Mouse (Mus musculus) small intestine, adult 2 months (tissue): ENCODE measurements around the gene Abcb10.

Experiments used
- CTCF ChIP-seq: fragments of 200-500 bp; IDR thresholded peaks from 2 replicates; pipeline ENCODE4 v1.5.1; 2012; ENCODE audit warnings: low read depth, mild to moderate bottlenecking, control low read depth, inconsistent platforms, low read length, moderate library complexity, mixed read lengths; ENCODE audit not compliant: insufficient replicate concordance, insufficient read length; ENCODE audit errors: extremely low read depth
- POLR2A ChIP-seq: fragments of 200-500 bp; IDR thresholded peaks from 2 replicates; pipeline ENCODE4 v1.6.1; 2012; ENCODE audit warnings: low read depth, mild to moderate bottlenecking, control low read depth, inconsistent platforms, low read length, moderate library complexity

GRCm38 (mm10) chr8:123993597-123993996 is 10.7 kb upstream of the Abcb10 start:
- no peak for TF ChIP-seq CTCF
- no peak for TF ChIP-seq POLR2A
